Mouse (Mus musculus) mature B cell (primary cell): ENCODE data around the gene Ttn.

Experiments used
- in situ Hi-C: fragments of 300-500 bp; cut with MboI; formaldehyde crosslinking; loops from 2 replicates; pipeline ENCODE4 v1.14.3; 2019

Gene Ttn

GRCm38 (mm10) chr2:76962045-76962432, 20.3 kb downstream of the Ttn start:
- in situ Hi-C loops, result no loop called here

- in situ Hi-C loops, result no loop called here
Measured at GRCm38 (mm10) chr2:76961420-76962044, 20.8 kb downstream of the Ttn start.

- in situ Hi-C loops, result no loop called here
Measured at GRCm38 (mm10) chr2:76949774-76950173, 32.6 kb downstream of the Ttn start.

- in situ Hi-C loops, result no loop called here
Measured at GRCm38 (mm10) chr2:76938515-76938914, 43.8 kb downstream of the Ttn start.

GRCm38 (mm10) chr2:76929718-76930117, 52.6 kb downstream of the Ttn start:
- in situ Hi-C loops, result no loop called here

- in situ Hi-C loops, result no loop called here
Measured at GRCm38 (mm10) chr2:76928816-76929215, 53.5 kb downstream of the Ttn start.

GRCm38 (mm10) chr2:76928298-76928697, 54.0 kb downstream of the Ttn start:
- in situ Hi-C loops, result no loop called here

- in situ Hi-C loops, result no loop called here
Measured at GRCm38 (mm10) chr2:76926927-76927326, 55.4 kb downstream of the Ttn start.

- in situ Hi-C loops, result no loop called here
Measured at GRCm38 (mm10) chr2:76914959-76915358, 67.4 kb downstream of the Ttn start.

- in situ Hi-C loops, result no loop called here
Measured at GRCm38 (mm10) chr2:76908705-76909457, 73.5 kb downstream of the Ttn start.

- in situ Hi-C loops, result no loop called here
Measured at GRCm38 (mm10) chr2:76903351-76903750, 79.0 kb downstream of the Ttn start.

GRCm38 (mm10) chr2:76901476-76902086, 80.8 kb downstream of the Ttn start:
- in situ Hi-C loops, result no loop called here

- in situ Hi-C loops, result no loop called here
Measured at GRCm38 (mm10) chr2:76899886-76900285, 82.5 kb downstream of the Ttn start.

GRCm38 (mm10) chr2:76896990-76897389, 85.4 kb downstream of the Ttn start:
- in situ Hi-C loops, result no loop called here

- in situ Hi-C loops, result no loop called here
Measured at GRCm38 (mm10) chr2:76895327-76895726, 87.0 kb downstream of the Ttn start.

- in situ Hi-C loops, result no loop called here
Measured at GRCm38 (mm10) chr2:76888721-76889120, 93.6 kb downstream of the Ttn start.

- in situ Hi-C loops, result no loop called here
Measured at GRCm38 (mm10) chr2:76885855-76886254, 96.5 kb downstream of the Ttn start.

GRCm38 (mm10) chr2:76881406-76881805, 100.9 kb downstream of the Ttn start:
- in situ Hi-C loops, result no loop called here

GRCm38 (mm10) chr2:76875587-76875986, 106.8 kb downstream of the Ttn start:
- in situ Hi-C loops, result no loop called here

- in situ Hi-C loops, result no loop called here
Measured at GRCm38 (mm10) chr2:76866928-76867327, 115.4 kb downstream of the Ttn start.

- in situ Hi-C loops, result no loop called here
Measured at GRCm38 (mm10) chr2:76865497-76865896, 116.8 kb downstream of the Ttn start.

GRCm38 (mm10) chr2:76861327-76861726, 121.0 kb downstream of the Ttn start:
- in situ Hi-C loops, result no loop called here

- in situ Hi-C loops, result no loop called here
Measured at GRCm38 (mm10) chr2:76850066-76850465, 132.3 kb downstream of the Ttn start.
